Mouse (Mus musculus) R1 (cell line): Measurements from ENCODE around the gene Smyd5.
A peak's percentile ranks its signal among the peaks of the same experiment; 100 is the strongest.

ENCODE experiments used
- DNase-seq: peaks from one replicate; pipeline ENCODE4 v3.0.0-alpha.2; 2018; ENCODE audit warnings: low read depth, low spot score

Smyd5 gene

GRCm38 (mm10) chr6:85431842-85432431 is at the start of gene Smyd5:
Smyd5 (plus strand) TSS chr6:85431989.
- DNase-seq, result peak; percentile 93

- DNase-seq, result no peak
These were observed 49.0 kb upstream of the Smyd5 start for GRCm38 (mm10) chr6:85382791-85383190.

- no peak for DNase-seq
These were observed 43.2 kb upstream of the Smyd5 start for GRCm38 (mm10) chr6:85388608-85389007.

- DNase-seq, result peak; percentile 83
These were observed 40.0 kb upstream of the Smyd5 start for GRCm38 (mm10) chr6:85391803-85392202.

GRCm38 (mm10) chr6:85395360-85395759 is 36.4 kb upstream of the Smyd5 start:
- DNase-seq, result peak; percentile 72

GRCm38 (mm10) chr6:85397165-85397564 is 34.6 kb upstream of the Smyd5 start:
- DNase-seq, result peak; percentile 67

- DNase-seq, result no peak
These were observed 32.1 kb upstream of the Smyd5 start for GRCm38 (mm10) chr6:85399715-85400114.

- DNase-seq, result no peak
These were observed 29.2 kb upstream of the Smyd5 start for GRCm38 (mm10) chr6:85402613-85403012.

- no peak for DNase-seq
These were observed 28.8 kb upstream of the Smyd5 start for GRCm38 (mm10) chr6:85403039-85403438.

GRCm38 (mm10) chr6:85409003-85409402 is 22.8 kb upstream of the Smyd5 start:
- no peak for DNase-seq

- DNase-seq, result peak; percentile 92
These were observed 21.0 kb upstream of the Smyd5 start for GRCm38 (mm10) chr6:85410771-85411273.

GRCm38 (mm10) chr6:85415829-85416228 is 16.0 kb upstream of the Smyd5 start:
- no peak for DNase-seq

GRCm38 (mm10) chr6:85419150-85419549 is 12.6 kb upstream of the Smyd5 start:
- DNase-seq, result no peak

GRCm38 (mm10) chr6:85423836-85424379 is 7.9 kb upstream of the Smyd5 start, which contains the start of gene Noto:
Noto (plus strand) TSS chr6:85423886.
- no peak for DNase-seq

GRCm38 (mm10) chr6:85431274-85431841 is 431 bp upstream of the Smyd5 start:
- DNase-seq, result peak; percentile 24

- no peak for DNase-seq
These were observed 2.1 kb downstream of the Smyd5 start for GRCm38 (mm10) chr6:85433865-85434264.

GRCm38 (mm10) chr6:85436204-85436603 is 4.4 kb downstream of the Smyd5 start:
- DNase-seq, result no peak

- no peak for DNase-seq
These were observed 4.8 kb downstream of the Smyd5 start for GRCm38 (mm10) chr6:85436631-85437030.

- no peak for DNase-seq
These were observed 9.4 kb downstream of the Smyd5 start for GRCm38 (mm10) chr6:85441142-85441541.

- DNase-seq, result no peak
These were observed 11.9 kb downstream of the Smyd5 start for GRCm38 (mm10) chr6:85443488-85444233.

- no peak for DNase-seq
These were observed 12.6 kb downstream of the Smyd5 start for GRCm38 (mm10) chr6:85444266-85444965.

- no peak for DNase-seq
These were observed 13.5 kb downstream of the Smyd5 start for GRCm38 (mm10) chr6:85445286-85445685.
